Mouse (Mus musculus): ENCODE measurements at regions not wholly inside any gene's neighbourhood (a gene's known extent, or its start where the extent isn't known, plus 50 kb on each side); places are given as distances from the start of the nearest gene placed in this dataset.

GRCm38 (mm10) chr6:11109773-11110172, 797.5 kb downstream of the Ndufa4 start:
- Histone ChIP-seq H3K4me3 (ENCODE audit: low read depth, low read length) (no peak overlapping the region), H3K9ac (replicated peaks; ENCODE audit: low read depth, low read length) (no peak overlapping the region), H3K36me3 (ENCODE audit: control insufficient read depth, insufficient read depth, low read length) (no peaks in the 10 kb centered on the region), H3K9me3 (ENCODE audit: control insufficient read depth, low read length) (no peaks in the 10 kb centered on the region), H3K27ac (ENCODE audit: low read depth, low read length) (no peak overlapping the region), H3K4me1 (ENCODE audit: control insufficient read depth, insufficient read depth, low read length) (no peaks in the 10 kb centered on the region), H3K27me3 (ENCODE audit: control insufficient read depth, insufficient read depth, low read length) (no peaks in the 10 kb centered on the region), H3K4me2 (ENCODE audit: low read depth, low read length) (no peak overlapping the region)
- ATAC-seq (ENCODE audit: low read depth) = no peak

GRCm38 (mm10) chr6:11108346-11108966, 798.8 kb downstream of the Ndufa4 start:
- no peak overlapping the region for H3K4me2 ChIP-seq (ENCODE audit: low read depth, low read length)
- no peaks in the 10 kb centered on the region for H3K36me3 ChIP-seq (ENCODE audit: control insufficient read depth, insufficient read depth, low read length)
- H3K27me3 ChIP-seq (ENCODE audit: control insufficient read depth, insufficient read depth, low read length) = no peaks in the 10 kb centered on the region
- no peaks in the 10 kb centered on the region for H3K4me1 ChIP-seq (ENCODE audit: control insufficient read depth, insufficient read depth, low read length)
- H3K4me3 ChIP-seq (ENCODE audit: low read depth, low read length) = no peak overlapping the region
- no peak overlapping the region for H3K27ac ChIP-seq (ENCODE audit: low read depth, low read length)
- H3K9me3 ChIP-seq (ENCODE audit: control insufficient read depth, low read length) = no peaks in the 10 kb centered on the region
- WGBS = 56% methylated on average over 7 of the region's 7 CpGs
- no peak overlapping the region for H3K9ac ChIP-seq (replicated peaks; ENCODE audit: low read depth, low read length)
- ATAC-seq (ENCODE audit: low read depth) = no peak

- Histone ChIP-seq H3K9me3 (ENCODE audit: control insufficient read depth, low read length) (no peaks in the 10 kb centered on the region), H3K36me3 (ENCODE audit: control insufficient read depth, insufficient read depth, low read length) (no peaks in the 10 kb centered on the region), H3K9ac (replicated peaks; ENCODE audit: low read depth, low read length) (no peak overlapping the region), H3K4me1 (ENCODE audit: control insufficient read depth, insufficient read depth, low read length) (no peaks in the 10 kb centered on the region), H3K27me3 (ENCODE audit: control insufficient read depth, insufficient read depth, low read length) (no peaks in the 10 kb centered on the region), H3K4me2 (ENCODE audit: low read depth, low read length) (no peak overlapping the region), H3K4me3 (ENCODE audit: low read depth, low read length) (no peak overlapping the region), H3K27ac (ENCODE audit: low read depth, low read length) (no peak overlapping the region)
- no peak for ATAC-seq (ENCODE audit: low read depth)
- 44% methylated on average over 3 of the region's 3 CpGs for WGBS
These were observed 803.9 kb downstream of the Ndufa4 start for GRCm38 (mm10) chr6:11103415-11103814.

- H3K4me3 ChIP-seq (ENCODE audit: low read depth, low read length) = no peak overlapping the region
- H3K27me3 ChIP-seq (ENCODE audit: control insufficient read depth, insufficient read depth, low read length) = no peaks in the 10 kb centered on the region
- H3K9me3 ChIP-seq (ENCODE audit: control insufficient read depth, low read length) = no peaks in the 10 kb centered on the region
- no peak overlapping the region for H3K9ac ChIP-seq (replicated peaks; ENCODE audit: low read depth, low read length)
- peak overlapping the region; percentile 55; the same call in 1 of the 2 replicates for H3K27ac ChIP-seq (ENCODE audit: low read depth, low read length)
- H3K4me2 ChIP-seq (ENCODE audit: low read depth, low read length) = no peak overlapping the region
- peak; percentile 93 for ATAC-seq (ENCODE audit: low read depth)
- no peaks in the 10 kb centered on the region for H3K36me3 ChIP-seq (ENCODE audit: control insufficient read depth, insufficient read depth, low read length)
- H3K4me1 ChIP-seq (ENCODE audit: control insufficient read depth, insufficient read depth, low read length) = peaks cover 7% of the 10 kb centered on the region; the same call in 1 of the 2 replicates
- WGBS = 44% methylated on average over 3 of the region's 3 CpGs
These were observed 846.2 kb downstream of the Ndufa4 start for GRCm38 (mm10) chr6:11060961-11061583.
